Mouse (Mus musculus): ENCODE results near the gene Olfr606.
"Not testable (repeated sequence)": the region's sequence is repeated elsewhere in the genome, so short reads cannot be mapped to it uniquely, and the experiment has no call there.

The Olfr606 gene

DNA sequence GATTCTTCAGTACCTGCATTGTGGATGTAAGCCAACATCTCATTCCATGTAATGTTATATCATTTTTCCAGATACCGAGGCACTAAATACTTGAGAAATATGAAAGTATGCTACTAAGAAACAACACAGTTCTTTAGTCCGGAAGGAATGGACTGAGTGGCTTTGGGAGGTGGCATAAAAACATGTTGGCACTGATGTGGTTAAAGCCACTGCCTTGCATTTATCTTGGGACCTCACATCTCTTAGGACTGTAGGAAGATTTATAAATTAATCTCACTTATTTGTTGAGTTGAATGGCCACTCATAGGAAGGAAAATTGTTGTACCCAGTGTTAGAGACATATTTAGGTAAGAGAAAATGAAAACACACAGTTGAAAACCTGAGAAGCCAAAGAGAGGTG, at the start of gene Olfr606:
Olfr606 (plus strand) TSS at position 301 of the 400 bp plus-strand sequence.
- DNase-seq (ENCODE audit: low read depth, low spot score) = no peak

DNA sequence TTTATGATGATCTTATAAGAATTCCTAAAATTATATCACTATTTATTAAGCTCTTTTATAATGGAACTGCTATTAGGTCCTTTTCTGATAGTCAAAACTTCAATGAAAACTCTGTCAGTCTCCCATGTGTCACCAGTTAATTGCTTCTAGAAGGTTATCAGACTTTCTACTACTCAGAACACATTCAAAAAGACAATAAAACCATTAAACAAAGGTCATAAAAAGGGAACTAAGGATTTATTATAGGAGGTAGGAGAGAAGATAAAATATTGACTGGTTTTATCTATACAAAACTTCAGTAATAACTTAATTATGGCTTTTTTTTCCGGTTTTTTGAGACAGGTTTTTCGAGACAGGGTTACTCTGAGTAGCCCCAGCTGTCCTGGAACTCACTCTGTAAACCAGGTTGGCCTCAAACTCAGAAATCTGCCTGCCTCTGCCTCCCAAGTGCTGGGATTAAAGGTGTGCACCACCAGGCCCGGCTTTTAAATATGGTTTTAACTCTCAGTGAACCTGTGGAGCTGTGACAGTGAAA, 42.3 kb upstream of the Olfr606 start:
- DNase-seq (ENCODE audit: low read depth, low spot score) = not testable (repeated sequence)

DNA sequence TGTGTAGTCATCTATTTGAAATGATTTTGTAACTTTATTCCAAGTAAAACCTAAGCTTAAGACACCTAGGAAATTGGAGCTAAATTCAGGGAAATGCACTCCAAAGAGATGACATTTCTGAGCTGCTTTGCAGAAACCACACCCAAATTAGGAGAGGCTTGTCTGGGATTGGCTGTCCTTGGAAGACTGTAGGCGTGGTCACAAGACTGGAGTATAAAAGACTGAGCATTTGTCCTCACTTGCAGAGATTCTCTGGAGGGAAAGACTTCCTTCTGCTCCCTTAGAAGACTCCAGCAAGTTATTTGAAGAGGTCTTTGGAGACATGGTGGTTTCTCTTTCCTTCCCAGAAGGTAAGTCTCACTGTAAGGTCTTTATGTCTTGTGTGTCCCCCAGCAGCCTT, 34.1 kb upstream of the Olfr606 start, which contains the start of gene Usp17lc:
Usp17lc (plus strand) TSS at position 301 of the 400 bp plus-strand sequence.
- not testable (repeated sequence) for DNase-seq (ENCODE audit: low read depth, low spot score)

DNA sequence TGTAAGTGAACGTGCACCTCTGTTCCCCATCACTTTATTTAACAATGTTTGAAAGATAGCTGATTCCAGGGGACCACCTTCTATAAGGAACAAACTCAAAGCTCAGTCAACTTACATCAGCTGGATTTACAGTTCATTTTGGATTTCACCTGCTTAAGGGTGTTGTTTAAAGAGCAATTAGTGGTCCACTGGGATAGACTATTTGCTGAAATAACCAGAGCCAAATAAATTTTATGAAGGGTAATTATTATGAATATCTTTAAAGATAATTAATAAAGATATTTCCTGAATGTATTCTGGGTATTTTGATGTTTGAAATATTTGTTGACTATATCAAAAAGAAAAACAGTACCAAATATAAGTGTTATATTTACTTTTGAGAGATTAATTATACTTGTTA, 3.5 kb upstream of the Olfr606 start, which contains the start of gene Olfr605:
Olfr605 (minus strand) TSS at position 101 of the 400 bp plus-strand sequence.
- no peak for DNase-seq (ENCODE audit: low read depth, low spot score)

DNA sequence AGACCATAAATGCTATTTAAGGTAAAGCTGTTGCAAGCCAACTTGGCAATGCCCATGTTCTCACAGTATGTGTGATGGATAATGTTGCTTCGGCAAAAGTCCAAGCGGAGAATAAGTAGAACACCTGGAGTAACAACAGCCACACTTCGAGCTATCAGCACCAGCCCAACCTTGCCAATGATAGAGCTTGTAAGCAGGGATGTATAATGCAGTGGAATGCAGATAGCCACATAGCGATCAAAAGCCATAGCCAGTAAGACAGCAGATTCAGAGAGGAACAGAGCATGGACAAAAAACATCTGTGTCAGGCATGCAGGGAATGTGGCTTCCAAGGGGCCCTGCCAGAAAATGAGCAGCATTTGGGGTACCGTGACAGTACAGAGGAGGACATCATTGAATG, 11.7 kb downstream of the Olfr606 start:
- no peak for DNase-seq (ENCODE audit: low read depth, low spot score)

DNA sequence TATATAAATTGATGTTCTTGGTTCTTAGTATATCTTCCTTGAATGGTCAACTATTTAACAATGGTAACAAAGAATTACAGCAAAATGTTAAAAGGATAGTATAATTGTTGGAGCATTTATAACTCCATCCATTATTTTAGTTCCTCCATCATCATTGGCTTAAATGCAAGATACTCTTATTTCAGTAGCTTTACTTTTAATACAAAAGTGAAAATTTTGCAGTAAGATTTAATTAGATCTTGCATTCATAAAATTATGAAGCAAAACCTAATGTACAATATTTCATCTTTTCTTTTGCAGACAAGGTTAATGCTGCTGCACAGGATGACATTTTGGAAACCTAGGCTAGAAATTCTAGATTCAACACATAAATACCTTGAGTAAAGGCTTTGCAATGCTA, 20.7 kb downstream of the Olfr606 start, which contains the start of gene Olfr608:
Olfr608 (plus strand) TSS at position 301 of the 400 bp plus-strand sequence.
- DNase-seq (ENCODE audit: low read depth, low spot score) = no peak

- DNase-seq (ENCODE audit: low read depth, low spot score) = not testable (repeated sequence)
Measured at GRCm38 (mm10) chr7:103477106-103477505, 28.3 kb downstream of the Olfr606 start.

GRCm38 (mm10) chr7:103497962-103498361, 49.1 kb downstream of the Olfr606 start, which contains the start of gene Olfr609:
TSS of gene Olfr609 (minus strand) at chr7:103498062.
- DNase-seq (ENCODE audit: low read depth, low spot score) = no peak
